Mouse (Mus musculus) cortical plate, adult 2 months (tissue): ENCODE results near the gene Fam107a.

Source experiments
- CTCF ChIP-seq: fragments of 200-500 bp; IDR thresholded peaks from 2 replicates; pipeline ENCODE4 v1.5.1; 2011; ENCODE audit warnings: mild to moderate bottlenecking, control low read depth, low read length; ENCODE audit not compliant: insufficient read depth; ENCODE audit errors: extremely low read depth
- POLR2A ChIP-seq: fragments of 200-500 bp; IDR thresholded peaks from 2 replicates; pipeline ENCODE4 v1.6.1; 2011; ENCODE audit warnings: mild to moderate bottlenecking, low read length, control low read depth; ENCODE audit not compliant: insufficient read depth; ENCODE audit errors: extremely low read depth

DNA sequence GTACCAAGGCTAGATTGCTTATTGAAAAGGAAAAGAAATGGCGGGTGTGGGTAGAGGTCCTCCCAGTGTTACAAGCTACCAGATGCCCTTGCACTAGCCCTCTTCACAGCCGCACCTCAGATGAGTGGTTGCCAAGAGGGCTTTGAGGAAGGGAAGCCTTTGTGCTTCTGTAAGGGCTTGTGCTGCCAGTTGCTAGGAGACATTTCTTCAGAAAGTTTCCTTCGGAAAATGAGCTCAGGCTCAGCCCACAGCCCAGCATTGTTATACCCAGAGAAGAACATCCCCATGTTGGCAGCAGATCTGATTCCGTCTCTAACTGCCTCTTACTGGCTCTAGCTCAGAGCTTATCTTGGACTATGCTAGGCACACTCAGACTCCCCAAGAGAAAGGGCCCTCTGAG lies 11.7 kb upstream of the Fam107a start:
- no peak for TF ChIP-seq POLR2A
- no peak for TF ChIP-seq CTCF
